Mouse (Mus musculus): Measurements from ENCODE around the gene Smad3.

- no peak for TF ChIP-seq POLR2A (IDR thresholded peaks at IDR 0.05; ENCODE audit: borderline replicate concordance, extremely low read depth, low read depth, low read length)
- no peak for TF ChIP-seq CTCF (IDR thresholded peaks at IDR 0.05; ENCODE audit: insufficient read depth, low read length)
Measured at GRCm38 (mm10) chr9:63727070-63727469, 30.7 kb downstream of the Smad3 start.
